Mouse (Mus musculus) testis, adult 2 months (tissue): ENCODE results near the gene Dbnl.

ENCODE experiments used
- CTCF ChIP-seq: fragments of 200-500 bp; IDR thresholded peaks from 2 replicates; pipeline ENCODE4 v1.5.1; 2012; ENCODE audit warnings: low read depth, mild to moderate bottlenecking, inconsistent platforms, low read length, moderate library complexity; ENCODE audit not compliant: control insufficient read depth, insufficient read depth, insufficient replicate concordance
- POLR2A ChIP-seq: fragments of 200-500 bp; IDR thresholded peaks from 2 replicates; pipeline ENCODE4 v1.6.1; 2012; ENCODE audit warnings: low read depth, mild to moderate bottlenecking, inconsistent platforms, low read length, moderate library complexity; ENCODE audit not compliant: control insufficient read depth

GRCm38 (mm10) chr11:5795706-5796105 lies 7.4 kb downstream of the Dbnl start:
- no peak for TF ChIP-seq CTCF
- TF ChIP-seq POLR2A: no peak
